Mouse (Mus musculus) left cerebral cortex, adult 11 months (tissue): ENCODE results near the gene Vipas39.
"Not testable (repeated sequence)": the region's sequence is repeated elsewhere in the genome, so short reads cannot be mapped to it uniquely, and the experiment has no call there.

ENCODE experiments used
- DNase-seq: peaks from one replicate; pipeline ENCODE4 v3.0.0; 2022; ENCODE audit warnings: low spot score

Gene Vipas39

GRCm38 (mm10) chr12:87266827-87267603, 959 bp upstream of the Vipas39 start:
- no peak for DNase-seq

GRCm38 (mm10) chr12:87265444-87265843, 612 bp downstream of the Vipas39 start:
- no peak for DNase-seq

GRCm38 (mm10) chr12:87260562-87260961, 5.5 kb downstream of the Vipas39 start:
- no peak for DNase-seq

- no peak for DNase-seq
These were observed 9.4 kb downstream of the Vipas39 start for GRCm38 (mm10) chr12:87256629-87257028.

- no peak for DNase-seq
These were observed 12.2 kb downstream of the Vipas39 start for GRCm38 (mm10) chr12:87253878-87254277.

- no peak for DNase-seq
These were observed 15.9 kb downstream of the Vipas39 start for GRCm38 (mm10) chr12:87250161-87250560.

- no peak for DNase-seq
These were observed 27.4 kb downstream of the Vipas39 start, which contains the start of gene Noxred1 for GRCm38 (mm10) chr12:87238632-87239031. TSS of gene Noxred1 (minus strand) at chr12:87238732.

GRCm38 (mm10) chr12:87236882-87237483, 29.1 kb downstream of the Vipas39 start:
- DNase-seq, result no peak

- no peak for DNase-seq
These were observed 35.6 kb downstream of the Vipas39 start for GRCm38 (mm10) chr12:87230379-87230895.

- no peak for DNase-seq
These were observed 36.4 kb downstream of the Vipas39 start for GRCm38 (mm10) chr12:87229633-87230032.

- no peak for DNase-seq
These were observed 39.3 kb downstream of the Vipas39 start for GRCm38 (mm10) chr12:87226801-87227200.

- DNase-seq, result no peak
These were observed 41.1 kb downstream of the Vipas39 start for GRCm38 (mm10) chr12:87224950-87225349.

GRCm38 (mm10) chr12:87219362-87219761, 46.7 kb downstream of the Vipas39 start:
- DNase-seq, result no peak

- DNase-seq, result no peak
These were observed 48.5 kb downstream of the Vipas39 start for GRCm38 (mm10) chr12:87217596-87217995.

GRCm38 (mm10) chr12:87216053-87216452, 50.0 kb downstream of the Vipas39 start:
- DNase-seq, result no peak

GRCm38 (mm10) chr12:87212844-87213606, 53.0 kb downstream of the Vipas39 start:
- no peak for DNase-seq

- DNase-seq, result not testable (repeated sequence)
These were observed 60.3 kb downstream of the Vipas39 start for GRCm38 (mm10) chr12:87205789-87206188.

GRCm38 (mm10) chr12:87201694-87202093, 64.4 kb downstream of the Vipas39 start:
- DNase-seq, result no peak

GRCm38 (mm10) chr12:87199973-87200586, 66.0 kb downstream of the Vipas39 start, which contains the start of gene Tmed8:
TSS of gene Tmed8 (minus strand) at chr12:87200454.
- DNase-seq, result peak; percentile 68

- peak; percentile 25 for DNase-seq
These were observed 66.7 kb downstream of the Vipas39 start, which contains the start of gene Samd15 for GRCm38 (mm10) chr12:87199206-87199972. TSS of gene Samd15 (plus strand) at chr12:87199723.

- no peak for DNase-seq
These were observed 67.3 kb downstream of the Vipas39 start for GRCm38 (mm10) chr12:87198792-87199191.
